Mouse (Mus musculus): Measurements from ENCODE around the gene Klf17. TPM values are rescaled to one million over a fixed set of nuclear protein-coding genes. Genes with fewer than 3 reads are reported as not detected.

Klf17 gene
- polyA plus RNA-seq, 1 experiment from 2014 or later = not detected

DNA sequence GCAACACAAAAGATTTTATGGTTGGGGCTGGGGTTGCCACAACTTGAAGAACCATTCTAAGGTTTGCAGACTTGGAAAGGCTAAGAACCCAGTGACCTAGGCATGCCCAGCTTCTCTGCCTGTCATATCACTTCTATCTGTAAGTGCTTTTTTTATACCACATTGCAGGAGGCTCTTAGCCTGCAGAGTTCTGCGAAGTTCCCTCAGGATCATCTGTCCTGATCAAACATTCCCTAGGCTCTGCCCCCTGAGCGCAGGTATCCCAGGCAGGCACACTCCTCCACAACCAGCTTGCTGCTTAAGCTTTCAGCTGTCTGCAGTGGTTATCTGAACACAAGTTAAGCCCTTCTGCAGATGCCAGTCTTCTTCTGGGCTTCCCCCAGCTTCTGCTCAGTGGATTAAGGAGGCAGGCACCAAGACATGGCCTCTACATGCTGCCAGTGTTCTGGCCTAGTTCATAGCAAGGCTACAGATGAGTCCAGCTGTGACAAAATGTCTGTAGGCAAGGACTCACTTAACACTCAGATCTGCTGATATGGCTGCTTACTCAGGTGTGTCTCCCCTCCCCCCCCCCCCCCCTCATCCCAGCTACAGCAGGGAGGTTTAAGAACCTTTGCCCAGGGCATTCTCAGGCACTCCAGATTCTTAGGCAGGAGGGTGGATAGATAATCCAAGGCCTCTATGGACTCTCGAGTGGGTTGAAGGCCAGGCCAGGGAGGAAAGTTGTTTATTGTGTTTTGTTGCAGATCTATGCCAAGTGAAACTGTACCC is 56.5 kb downstream of the Klf17 start:
- 54% methylated on average over 3 of the region's 3 CpGs for WGBS
- Histone ChIP-seq H3K36me3 (ENCODE audit: control insufficient read depth, insufficient read depth, low read length) (no peaks in the 10 kb centered on the region), H3K4me2 (ENCODE audit: low read length) (no peak overlapping the region), H3K27me3 (replicated peaks; ENCODE audit: control insufficient read depth, insufficient read depth, low read length) (no peaks in the 10 kb centered on the region), H3K9me3 (ENCODE audit: control insufficient read depth, low read length) (no peaks in the 10 kb centered on the region), H3K9ac (ENCODE audit: low read length) (no peak overlapping the region), H3K4me3 (ENCODE audit: low read depth, low read length) (no peak overlapping the region), H3K4me1 (replicated peaks; ENCODE audit: control insufficient read depth, insufficient read depth, low read length) (no peaks in the 10 kb centered on the region), H3K27ac (ENCODE audit: low read depth) (no peak overlapping the region)
- no peak for DNase-seq (ENCODE audit: low spot score)
- ATAC-seq (replicated peaks; ENCODE audit: low FRiP score, low TSS enrichment, low read depth) = peak; percentile 65; the same call in 1 of the 2 replicates

Other genes starting within 250 kb of the Klf17 start
- 131 and 141 TPM in 2 replicates for gene Eri3, start 215.3 kb downstream of the Klf17 start, polyA plus RNA-seq (2014; fragmentation: Nextera tagmentation; extraction: Ambion mirVana)
- gene Dmap1, start 83.4 kb downstream of the Klf17 start, polyA plus RNA-seq (2014; fragmentation: Nextera tagmentation; extraction: Ambion mirVana) = 58.7 and 67.4 TPM in 2 replicates
- not detected in 2 replicates for gene Gm12845, start 41.2 kb downstream of the Klf17 start, polyA plus RNA-seq (2014; fragmentation: Nextera tagmentation; extraction: Ambion mirVana)
- gene Slc6a9, start 68.9 kb upstream of the Klf17 start, polyA plus RNA-seq (2014; fragmentation: Nextera tagmentation; extraction: Ambion mirVana) = 9.5 and 11.7 TPM in 2 replicates
- gene Ccdc24, start 106.9 kb upstream of the Klf17 start, polyA plus RNA-seq (2014; fragmentation: Nextera tagmentation; extraction: Ambion mirVana) = 1.1 and 1.9 TPM in 2 replicates
- 26.3 and 30.6 TPM in 2 replicates for gene B4galt2, start 117.8 kb upstream of the Klf17 start, polyA plus RNA-seq (2014; fragmentation: Nextera tagmentation; extraction: Ambion mirVana)
- gene Atp6v0b, start 121.7 kb upstream of the Klf17 start, polyA plus RNA-seq (2014; fragmentation: Nextera tagmentation; extraction: Ambion mirVana) = 213 and 219 TPM in 2 replicates
- gene Dph2, start 126.4 kb upstream of the Klf17 start, polyA plus RNA-seq (2014; fragmentation: Nextera tagmentation; extraction: Ambion mirVana) = 20.0 and 23.1 TPM in 2 replicates
- 43.2 and 43.3 TPM in 2 replicates for gene Ipo13, start 149.4 kb upstream of the Klf17 start, polyA plus RNA-seq (2014; fragmentation: Nextera tagmentation; extraction: Ambion mirVana)
- gene Artn, start 164.1 kb upstream of the Klf17 start, polyA plus RNA-seq (2014; fragmentation: Nextera tagmentation; extraction: Ambion mirVana) = 7.0 and 7.2 TPM in 2 replicates

All from intestine, embryonic 14.5 days (tissue).